Mouse (Mus musculus) urinary bladder, postnatal 25 days (tissue): Measurements from ENCODE around the gene Vstm2l.

ENCODE experiments used
- DNase-seq: peaks from one replicate; pipeline ENCODE4 v3.0.0; 2022; ENCODE audit warnings: low spot score

The Vstm2l gene

GRCm38 (mm10) chr2:157932655-157933054, 18.2 kb downstream of the Vstm2l start:
- DNase-seq: no peak

- DNase-seq: no peak
Measured at GRCm38 (mm10) chr2:157935444-157936171, 21.2 kb downstream of the Vstm2l start.

- no peak for DNase-seq
Measured at GRCm38 (mm10) chr2:157936676-157937075, 22.2 kb downstream of the Vstm2l start.

- no peak for DNase-seq
Measured at GRCm38 (mm10) chr2:157940586-157941185, 26.2 kb downstream of the Vstm2l start.

GRCm38 (mm10) chr2:157943514-157944155, 29.2 kb downstream of the Vstm2l start:
- DNase-seq: peak; percentile 42

- DNase-seq: no peak
Measured at GRCm38 (mm10) chr2:157944156-157944893, 29.9 kb downstream of the Vstm2l start.

GRCm38 (mm10) chr2:157953978-157954377, 39.5 kb downstream of the Vstm2l start:
- DNase-seq: no peak

GRCm38 (mm10) chr2:157957707-157958108, 43.3 kb downstream of the Vstm2l start:
- no peak for DNase-seq

- DNase-seq: no peak
Measured at GRCm38 (mm10) chr2:157967856-157968255, 53.4 kb downstream of the Vstm2l start.

- no peak for DNase-seq
Measured at GRCm38 (mm10) chr2:157970124-157970523, 55.7 kb downstream of the Vstm2l start.

GRCm38 (mm10) chr2:157970669-157971068, 56.2 kb downstream of the Vstm2l start:
- DNase-seq: peak; percentile 45

- DNase-seq: no peak
Measured at GRCm38 (mm10) chr2:157974604-157975501, 60.4 kb downstream of the Vstm2l start.

- DNase-seq: no peak
Measured at GRCm38 (mm10) chr2:157975595-157975994, 61.1 kb downstream of the Vstm2l start.

GRCm38 (mm10) chr2:157979241-157979640, 64.8 kb downstream of the Vstm2l start:
- DNase-seq: no peak

- no peak for DNase-seq
Measured at GRCm38 (mm10) chr2:157982727-157983126, 68.3 kb downstream of the Vstm2l start.

GRCm38 (mm10) chr2:157983276-157983675, 68.8 kb downstream of the Vstm2l start:
- no peak for DNase-seq

GRCm38 (mm10) chr2:157985611-157986010, 71.2 kb downstream of the Vstm2l start:
- DNase-seq: no peak

GRCm38 (mm10) chr2:157986235-157986634, 71.8 kb downstream of the Vstm2l start:
- no peak for DNase-seq

GRCm38 (mm10) chr2:157988416-157989190, 74.2 kb downstream of the Vstm2l start:
- DNase-seq: no peak

GRCm38 (mm10) chr2:157989946-157990345, 75.5 kb downstream of the Vstm2l start:
- DNase-seq: no peak

GRCm38 (mm10) chr2:157991026-157991425, 76.6 kb downstream of the Vstm2l start:
- DNase-seq: no peak
